Mouse (Mus musculus): ENCODE measurements at regions not wholly inside any gene's neighbourhood (a gene's known extent, or its start where the extent isn't known, plus 50 kb on each side); places are given as distances from the start of the nearest gene placed in this dataset.

GRCm38 (mm10) chr2:74099671-74100372, 188.7 kb upstream of the Atp5g3 start:
- DNase-seq (ENCODE audit: low read depth, low spot score): no peak

- DNase-seq (ENCODE audit: low read depth, low spot score): no peak
These were observed 185.7 kb upstream of the Atp5g3 start for GRCm38 (mm10) chr2:74096809-74097208.

GRCm38 (mm10) chr2:74093494-74093893, 182.4 kb upstream of the Atp5g3 start:
- DNase-seq (ENCODE audit: low read depth, low spot score): no peak

DNA sequence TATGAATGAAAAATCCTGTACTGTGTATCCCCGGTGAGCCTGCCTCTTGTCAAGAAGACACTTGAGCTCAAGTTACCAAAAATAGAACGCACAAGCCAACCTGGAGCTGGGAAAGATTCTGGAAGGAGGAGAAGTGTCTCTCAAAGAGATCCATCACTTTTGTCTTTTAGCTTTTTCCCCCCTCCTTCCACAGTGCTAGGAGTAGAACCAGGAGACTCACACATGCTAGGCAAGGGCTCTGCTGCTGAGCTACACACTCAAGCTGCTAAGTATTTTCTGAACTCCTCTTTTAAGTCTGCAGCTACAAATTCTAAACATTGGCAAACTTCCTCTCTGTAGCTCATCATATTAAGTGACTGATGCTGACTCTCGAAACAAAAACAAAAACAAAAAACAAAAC, 176.2 kb upstream of the Atp5g3 start:
- DNase-seq (ENCODE audit: low read depth, low spot score): no peak

DNA sequence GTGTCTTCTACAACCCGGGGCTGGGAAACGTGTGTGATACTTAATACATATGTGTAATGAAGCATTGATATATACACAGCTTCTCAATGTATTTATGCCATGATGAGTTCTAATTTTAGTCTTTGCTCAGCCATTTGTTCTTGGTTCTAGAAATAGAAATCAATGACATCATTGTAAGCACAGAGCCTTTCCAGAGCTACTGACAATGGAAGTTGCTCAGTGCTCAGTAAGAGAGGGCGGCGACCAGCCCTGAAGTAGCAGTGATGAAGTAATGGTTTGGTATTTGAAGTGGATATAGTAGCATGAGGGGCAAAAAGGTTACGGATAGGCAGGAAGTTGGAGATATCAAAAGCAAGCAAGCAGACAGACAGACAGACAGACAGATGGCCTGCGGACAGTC, 173.8 kb upstream of the Atp5g3 start:
- no peak for DNase-seq (ENCODE audit: low read depth, low spot score)

GRCm38 (mm10) chr2:74076774-74077173, 165.6 kb upstream of the Atp5g3 start:
- no peak for DNase-seq (ENCODE audit: low read depth, low spot score)

GRCm38 (mm10) chr2:74075566-74075965, 164.4 kb upstream of the Atp5g3 start:
- no peak for DNase-seq (ENCODE audit: low read depth, low spot score)

DNA sequence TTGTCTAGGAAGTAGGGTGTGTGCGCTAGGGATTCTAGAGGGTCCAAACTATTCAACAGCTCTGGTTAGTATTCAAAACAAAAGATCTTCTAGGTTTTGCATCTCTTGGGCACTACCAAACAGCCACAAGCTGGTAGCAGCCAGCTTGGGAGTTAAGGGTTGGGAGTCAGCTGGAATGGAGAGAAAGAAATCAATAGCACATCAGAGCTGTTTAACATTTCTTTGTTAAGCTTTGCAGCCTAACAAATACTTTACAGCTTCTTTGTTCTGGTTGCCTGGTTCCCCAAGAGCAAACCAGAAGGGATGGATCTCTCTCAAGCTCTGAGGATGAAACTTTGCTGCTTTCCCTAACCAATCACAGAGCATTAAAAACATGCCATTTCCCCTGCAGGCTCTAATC, 162.3 kb upstream of the Atp5g3 start:
- DNase-seq (ENCODE audit: low read depth, low spot score): no peak

DNA sequence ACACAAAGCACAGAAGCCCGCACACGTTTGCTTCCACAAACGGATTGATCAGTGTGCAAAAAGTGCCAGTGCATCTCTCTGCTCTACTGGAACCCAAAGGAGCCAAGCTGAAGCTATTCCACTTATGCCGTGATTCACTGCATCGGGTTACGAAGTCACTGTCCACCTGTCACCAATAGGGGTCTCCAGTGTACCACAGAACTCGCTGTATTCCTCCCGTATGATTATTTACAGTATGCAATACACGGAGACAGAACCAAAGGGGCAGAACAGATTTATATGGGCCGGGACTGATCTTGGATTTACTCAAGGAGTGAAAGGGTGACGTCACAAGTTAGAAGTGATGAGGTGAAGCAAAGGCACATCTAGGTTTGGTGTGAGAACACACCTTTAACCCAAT, 155.5 kb upstream of the Atp5g3 start:
- peak; percentile 67 for DNase-seq (ENCODE audit: low read depth, low spot score)

DNA sequence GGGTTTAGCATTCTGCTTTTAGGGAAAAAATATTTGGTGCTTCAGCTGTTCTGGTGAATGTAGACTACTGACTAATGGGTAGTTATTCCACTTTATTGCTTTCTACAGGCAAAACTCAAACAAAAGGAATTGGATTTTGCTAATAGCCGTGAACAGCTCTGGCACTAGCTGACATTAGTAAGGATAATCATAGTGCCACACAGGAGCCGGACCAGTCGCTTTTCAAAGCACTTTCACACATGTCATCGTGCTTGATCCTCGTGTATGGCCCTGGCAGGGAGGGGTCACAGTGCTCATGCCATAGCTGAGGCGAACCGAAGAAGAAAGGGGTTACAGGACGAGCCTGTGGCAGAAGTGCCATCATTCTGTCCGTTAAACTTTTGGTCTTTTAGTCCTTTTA, 153.2 kb upstream of the Atp5g3 start:
- no peak for DNase-seq (ENCODE audit: low read depth, low spot score)

- peak; percentile 30 for DNase-seq (ENCODE audit: low read depth, low spot score)
These were observed 152.7 kb upstream of the Atp5g3 start for GRCm38 (mm10) chr2:74063777-74064176.

GRCm38 (mm10) chr2:74063302-74063701, 152.2 kb upstream of the Atp5g3 start:
- no peak for DNase-seq (ENCODE audit: low read depth, low spot score)

DNA sequence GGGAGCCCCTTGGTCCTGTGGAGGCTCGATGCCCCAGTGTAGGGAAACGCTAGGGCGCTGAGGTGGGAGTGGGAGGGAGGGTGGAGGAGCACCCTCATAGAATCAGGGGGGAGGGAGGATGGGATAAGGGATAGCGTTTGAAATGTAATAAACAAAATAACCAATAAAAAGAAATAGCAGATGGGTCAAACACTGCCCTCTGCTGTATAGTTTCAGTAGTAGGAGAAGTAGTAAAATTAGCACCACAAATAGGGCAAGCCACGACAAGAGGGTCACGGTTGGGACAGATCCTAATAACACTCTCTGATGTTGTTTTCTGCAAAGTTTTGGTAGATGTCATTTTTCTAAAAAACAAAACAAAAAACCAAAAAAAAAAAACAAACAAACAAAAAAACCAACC, 131.3 kb upstream of the Atp5g3 start:
- DNase-seq (ENCODE audit: low read depth, low spot score): no peak

DNA sequence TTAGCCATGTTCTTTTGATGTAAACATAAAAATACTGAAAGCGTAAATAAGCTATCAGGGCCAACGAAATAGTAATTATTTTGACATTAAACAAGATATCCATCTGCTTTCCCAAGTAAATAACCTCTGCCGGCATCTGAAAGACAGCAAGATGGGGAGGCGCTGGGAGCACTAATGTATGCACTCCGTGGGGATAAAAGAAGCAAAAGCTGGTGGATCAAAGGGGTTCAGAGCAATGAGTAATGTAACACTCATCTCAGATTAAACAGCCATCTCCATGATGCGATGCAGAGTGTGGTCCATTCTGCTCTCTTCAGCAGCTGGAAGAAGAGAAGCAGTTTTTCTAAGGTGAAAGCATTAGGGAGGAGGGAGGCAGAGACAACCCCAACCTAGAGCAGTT, 128.5 kb upstream of the Atp5g3 start:
- no peak for DNase-seq (ENCODE audit: low read depth, low spot score)

GRCm38 (mm10) chr2:74036043-74036442, 124.9 kb upstream of the Atp5g3 start:
- DNase-seq (ENCODE audit: low read depth, low spot score): no peak

GRCm38 (mm10) chr2:74032177-74033021, 121.3 kb upstream of the Atp5g3 start:
- no peak for DNase-seq (ENCODE audit: low read depth, low spot score)

GRCm38 (mm10) chr2:74029938-74030337, 118.8 kb upstream of the Atp5g3 start:
- no peak for DNase-seq (ENCODE audit: low read depth, low spot score)

DNA sequence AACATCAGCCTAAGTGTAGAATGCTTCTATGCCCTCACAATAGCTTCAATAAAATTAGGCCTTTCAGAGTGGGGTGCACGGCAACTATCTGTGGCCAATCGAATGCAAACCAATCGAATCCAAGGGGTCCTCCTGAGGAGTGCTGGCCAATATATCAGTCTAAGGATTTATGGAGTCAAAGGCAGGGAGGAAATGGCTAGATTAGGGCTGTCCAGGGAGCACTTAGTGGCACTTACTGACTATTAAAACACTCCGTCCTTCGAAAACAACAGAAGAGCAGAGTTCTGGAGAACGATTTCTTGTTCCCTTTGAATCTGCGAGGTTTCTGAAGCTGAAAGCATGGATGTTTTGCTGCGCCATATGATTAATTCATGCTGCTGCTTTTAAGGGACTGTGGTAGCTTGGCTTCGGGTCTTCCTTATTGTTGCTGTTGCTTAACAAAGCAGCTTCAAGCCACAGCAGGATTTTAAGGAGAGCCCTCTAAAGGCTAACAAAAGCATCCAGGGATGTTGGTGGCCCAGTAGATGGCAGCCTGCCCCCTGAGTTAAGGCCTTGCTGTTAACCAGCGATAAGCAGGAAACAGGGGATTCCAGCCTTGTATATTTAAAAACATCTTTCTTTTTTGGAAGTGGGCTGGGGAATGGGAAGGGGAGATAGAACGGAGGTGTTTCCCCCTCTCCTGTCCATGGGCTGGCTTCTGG, 116.4 kb upstream of the Atp5g3 start:
- DNase-seq (ENCODE audit: low read depth, low spot score): no peak

- DNase-seq (ENCODE audit: low read depth, low spot score): no peak
These were observed 104.0 kb upstream of the Atp5g3 start for GRCm38 (mm10) chr2:74015146-74015545.

DNA sequence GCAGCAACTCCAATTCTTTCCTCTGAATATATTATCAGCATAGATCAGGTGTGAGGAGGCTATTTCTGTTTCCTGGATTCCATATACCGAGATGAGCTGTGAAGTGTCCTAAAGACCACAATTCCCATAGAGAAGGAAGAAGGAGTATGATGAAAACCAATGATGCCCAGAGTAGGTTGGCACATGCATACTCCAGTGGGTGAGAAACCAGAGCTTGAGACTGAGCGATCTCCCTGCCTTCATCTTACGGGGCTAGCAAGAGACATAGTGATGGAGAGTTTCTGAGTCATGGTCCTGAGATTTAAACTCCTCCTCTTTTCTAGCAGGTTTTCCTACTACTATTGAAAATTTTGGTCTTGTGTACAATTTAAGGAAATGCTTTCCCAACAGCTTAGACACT, 103.1 kb upstream of the Atp5g3 start:
- DNase-seq (ENCODE audit: low read depth, low spot score): no peak

GRCm38 (mm10) chr2:73998531-73998930, 87.4 kb upstream of the Atp5g3 start:
- peak; percentile 19 for DNase-seq (ENCODE audit: low read depth, low spot score)

GRCm38 (mm10) chr2:73996986-73997385, 85.9 kb upstream of the Atp5g3 start:
- no peak for DNase-seq (ENCODE audit: low read depth, low spot score)

DNA sequence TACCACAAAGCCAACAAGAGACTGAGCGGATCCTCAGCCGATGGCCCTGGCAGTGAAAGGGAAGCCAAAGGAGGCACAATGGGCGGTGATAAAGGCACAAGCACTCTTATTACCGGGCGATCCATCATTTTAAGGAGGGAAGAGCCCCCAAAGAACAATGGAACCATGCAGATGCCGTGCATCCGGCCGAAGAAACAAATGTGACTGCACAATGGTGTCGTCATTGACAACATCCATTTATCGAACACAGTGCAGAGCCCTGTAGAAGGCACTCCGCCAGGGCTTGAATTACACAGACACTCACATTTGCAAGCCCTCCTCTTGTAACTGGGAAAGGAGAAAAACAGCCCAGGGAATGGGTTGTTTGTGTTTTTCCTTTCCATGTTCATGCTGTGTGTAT, 80.7 kb upstream of the Atp5g3 start:
- no peak for DNase-seq (ENCODE audit: low read depth, low spot score)

Data from retina, postnatal 7 days (tissue).